Mouse (Mus musculus) MEL (cell line): ENCODE measurements around the gene Helz2.
"Not testable (repeated sequence)": the region's sequence is repeated elsewhere in the genome, so short reads cannot be mapped to it uniquely, and the experiment has no call there.

Source experiments
- CHD1 ChIP-seq: IDR thresholded peaks from 2 replicates; pipeline ENCODE4 v1.6.1; 2012; ENCODE audit warnings: low read depth, mild to moderate bottlenecking, inconsistent platforms, low read length, improper control_type of control experiment
- CTCF ChIP-seq, 3 experiments: IDR thresholded peaks in 2 of 3; conservative IDR thresholded peaks in 1 of 3; 2 replicates each; pipeline ENCODE4 v1.5.1; 2011 to 2012; ENCODE audit warnings: low read length in 3 of 3, low read depth in 2 of 3, mild to moderate bottlenecking in 2 of 3, improper control_type of control experiment in 1 of 3, inconsistent platforms in 1 of 3, mixed read lengths in 1 of 3, moderate library complexity in 1 of 3; ENCODE audit not compliant: control insufficient read depth in 1 of 3, insufficient read depth in 1 of 3, poor library complexity in 1 of 3, severe bottlenecking in 1 of 3
- POLR2A ChIP-seq, 2 experiments: IDR thresholded peaks; 2 replicates each; pipeline ENCODE4 v1.6.1; 2011 to 2012; ENCODE audit warnings: low read length in 2 of 2, mild to moderate bottlenecking in 2 of 2, control low read depth in 1 of 2, improper control_type of control experiment in 1 of 2, low read depth in 1 of 2, moderate library complexity in 1 of 2; ENCODE audit not compliant: control insufficient read depth in 1 of 2, insufficient read depth in 1 of 2, poor library complexity in 1 of 2
- RAD21 ChIP-seq: IDR thresholded peaks from 2 replicates; pipeline ENCODE4 v1.6.1; 2011; ENCODE audit warnings: mild to moderate bottlenecking, low read depth, low read length, improper control_type of control experiment
- USF1 ChIP-seq: IDR thresholded peaks from 2 replicates; pipeline ENCODE4 v1.6.1; 2014; ENCODE audit warnings: low read depth, mild to moderate bottlenecking, inconsistent platforms, low read length, improper control_type of control experiment, moderate library complexity
- USF2 ChIP-seq, 2 experiments: IDR thresholded peaks; 2 replicates each; pipeline ENCODE4 v1.6.1; 2011 to 2012; ENCODE audit warnings: improper control_type of control experiment in 2 of 2, low read length in 2 of 2, borderline replicate concordance in 1 of 2, inconsistent platforms in 1 of 2, low read depth in 1 of 2, mild to moderate bottlenecking in 1 of 2; ENCODE audit not compliant: insufficient read depth in 1 of 2

GRCm38 (mm10) chr2:181191385-181191784 is 50.4 kb downstream of the Helz2 start:
- TF ChIP-seq USF2 (IDR thresholded peaks at IDR 0.05; ENCODE audit: borderline replicate concordance in 1 of 2, insufficient read depth in 1 of 2, low read depth in 1 of 2, low read length in 2 of 2); RAD21; CTCF (IDR thresholded peaks at IDR 0.05 in 2 of 3, conservative IDR thresholded peaks at IDR 0.05 in 1 of 3; ENCODE audit: control insufficient read depth in 1 of 3, insufficient read depth in 1 of 3, low read depth in 2 of 3, low read length in 3 of 3, poor library complexity in 1 of 3, severe bottlenecking in 1 of 3); CHD1; USF1; POLR2A (IDR thresholded peaks at IDR 0.05; ENCODE audit: control insufficient read depth in 1 of 2, insufficient read depth in 1 of 2, low read depth in 1 of 2, low read length in 2 of 2, poor library complexity in 1 of 2): not testable (repeated sequence)
